Mouse (Mus musculus) heart, embryonic 11.5 days (tissue): ENCODE results near the gene Apoe. TPM values are rescaled to one million over a fixed set of nuclear protein-coding genes. Genes with fewer than 3 reads are reported as not detected.

ENCODE experiments used
- ATAC-seq: fragments of 200-750 bp; cut with Nextera tagmentation; replicated peaks from 2 replicates; pipeline ENCODE4 v1.8.0; 2017; ENCODE audit warnings: moderate library complexity; ENCODE audit not compliant: insufficient number of reproducible peaks, low FRiP score, low TSS enrichment
- H3K27ac ChIP-seq: fragments of 300-500 bp; sonication (generic); 2 replicates; pipeline ENCODE4 v1.5.1; 2014; ENCODE audit warnings: mild to moderate bottlenecking, low read depth, low read length
- H3K27me3 ChIP-seq: fragments of 300-500 bp; sonication (generic); 2 replicates; pipeline ENCODE4 v1.6.1; 2014; ENCODE audit warnings: mild to moderate bottlenecking, low read length, mixed read lengths; ENCODE audit not compliant: control insufficient read depth, insufficient read depth
- H3K36me3 ChIP-seq: fragments of 300-500 bp; sonication (generic); 2 replicates; pipeline ENCODE4 v1.6.1; 2014; ENCODE audit warnings: mild to moderate bottlenecking, low read length, moderate library complexity, mixed read lengths; ENCODE audit not compliant: control insufficient read depth, insufficient read depth
- H3K4me1 ChIP-seq: fragments of 300-500 bp; sonication (generic); 2 replicates; pipeline ENCODE4 v1.6.1; 2014; ENCODE audit warnings: low read length; ENCODE audit not compliant: control insufficient read depth, insufficient read depth
- H3K4me2 ChIP-seq: fragments of 300-500 bp; sonication (generic); 2 replicates; pipeline ENCODE4 v1.6.1; 2014; ENCODE audit warnings: mild to moderate bottlenecking, moderate library complexity
- H3K4me3 ChIP-seq: fragments of 300-500 bp; sonication (generic); 2 replicates; pipeline ENCODE4 v1.5.1; 2014; ENCODE audit warnings: low read depth, low read length
- H3K9ac ChIP-seq: fragments of 300-500 bp; sonication (generic); 2 replicates; pipeline ENCODE4 v1.6.1; 2014; ENCODE audit warnings: mild to moderate bottlenecking, low read depth, low read length, moderate library complexity
- H3K9me3 ChIP-seq: fragments of 300-500 bp; sonication (generic); replicated peaks from 2 replicates; pipeline ENCODE4 v1.6.1; 2016; ENCODE audit warnings: low read length; ENCODE audit not compliant: control insufficient read depth
- WGBS: fragments of 180-500 bp; shearing (Covaris S2); extraction: QIAGEN DNeasy Blood & Tissue Kit; methylation state at CpG from one replicate; pipeline ENCODE4 v1.1.7; 2014; ENCODE audit not compliant: insufficient replicate concordance; 5-methylcytosine and 5-hydroxymethylcytosine counted together
- polyA plus RNA-seq: library from polyadenylated mRNA; unstranded; fragments of >200 nt; fragmentation: Nextera tagmentation; extraction: Ambion mirVana; gene quantifications from 2 replicates; pipeline ENCODE4 v1.2.1, GENCODE M21; 2014

The Apoe gene
- polyA plus RNA-seq, 1 experiment from 2014 or later: 357 TPM

DNA sequence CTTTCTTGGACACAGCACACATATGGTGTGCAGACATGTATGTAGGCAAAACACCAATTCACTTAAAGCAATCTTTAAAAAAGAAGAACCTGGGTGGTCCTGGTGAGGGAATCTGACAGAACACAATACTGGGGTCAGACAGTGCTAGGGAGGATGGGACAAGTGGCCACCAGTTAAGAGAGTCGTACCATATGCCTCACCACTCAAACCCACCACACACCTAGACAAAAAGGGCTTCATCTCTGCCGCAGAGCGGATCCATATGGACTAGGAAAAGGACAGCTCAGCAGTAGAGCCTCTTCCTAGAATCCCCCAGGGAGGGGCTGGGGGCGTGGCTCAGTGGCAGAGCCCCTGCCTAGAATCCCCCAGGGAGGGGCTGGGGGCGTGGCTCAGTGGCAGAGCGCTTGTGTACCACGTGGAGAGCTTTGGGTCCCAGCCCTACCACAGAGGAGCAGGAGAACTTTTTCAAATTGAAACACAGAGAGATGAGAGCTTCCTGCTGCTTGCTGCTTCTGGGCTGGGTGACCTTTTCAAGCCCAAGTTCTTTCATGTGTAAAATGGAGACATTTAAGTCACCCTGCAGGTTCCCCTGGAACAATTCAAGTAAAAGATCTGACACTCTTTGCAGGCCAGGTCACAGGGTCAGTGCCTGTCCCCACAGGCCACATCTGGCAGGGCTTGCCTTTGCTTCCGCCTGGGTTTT is 42.5 kb upstream of the Apoe start:
- no peaks in the 10 kb centered on the region for H3K9me3 ChIP-seq
- no peak for ATAC-seq
- H3K36me3 ChIP-seq: peaks cover 19% of the 10 kb centered on the region
- H3K4me3 ChIP-seq: no peak overlapping the region
- WGBS: 21% methylated on average over 8 of the region's 8 CpGs
- H3K9ac ChIP-seq: no peak overlapping the region
- no peaks in the 10 kb centered on the region for H3K27me3 ChIP-seq
- H3K4me1 ChIP-seq: peaks cover 40% of the 10 kb centered on the region
- no peak overlapping the region for H3K4me2 ChIP-seq
- no peak overlapping the region for H3K27ac ChIP-seq

DNA sequence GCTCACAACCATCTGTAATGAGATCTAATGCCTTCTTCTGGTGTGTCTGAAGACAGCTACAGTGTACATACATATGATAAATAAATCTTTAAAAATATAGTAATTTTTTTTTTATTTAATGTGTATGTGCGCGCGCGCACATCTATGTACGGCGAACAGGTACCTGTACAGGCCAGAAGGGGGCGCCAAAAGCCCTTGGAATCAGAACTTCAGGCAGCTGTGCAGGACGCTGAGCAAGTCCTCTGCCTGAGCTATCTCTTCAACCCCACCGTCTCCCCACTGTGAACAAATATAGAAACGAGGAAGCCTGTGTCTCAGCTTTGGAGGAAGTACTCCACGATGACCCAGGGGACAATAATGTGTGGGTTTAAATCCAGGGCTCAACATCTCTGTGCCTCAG is 41.3 kb upstream of the Apoe start:
- H3K36me3 ChIP-seq: peaks cover 23% of the 10 kb centered on the region

DNA sequence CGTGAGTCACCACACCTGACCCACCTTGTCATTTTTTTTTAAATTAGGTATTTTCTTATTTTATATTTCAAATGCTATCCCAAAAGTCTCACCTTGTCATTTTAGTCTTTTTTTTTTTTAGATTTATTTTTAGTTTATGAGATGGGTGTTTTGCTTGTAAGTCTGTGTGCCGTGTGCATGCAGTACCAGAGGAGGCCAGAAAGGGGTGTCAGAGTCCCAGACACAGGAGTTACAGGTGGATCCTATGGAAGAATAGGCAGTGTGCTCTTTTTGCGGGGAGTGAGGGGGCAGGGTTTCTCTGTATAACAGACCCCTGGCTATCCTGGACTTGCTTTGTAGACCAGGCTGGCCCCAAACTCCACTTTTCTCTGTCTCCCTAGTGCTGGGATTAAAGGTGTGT is 39.8 kb upstream of the Apoe start:
- WGBS: 84% methylated on average over 3 of the region's 3 CpGs
- Histone ChIP-seq H3K4me2 (no peak overlapping the region), H3K9ac (no peak overlapping the region), H3K9me3 (no peaks in the 10 kb centered on the region), H3K27ac (no peak overlapping the region), H3K36me3 (peaks cover 27% of the 10 kb centered on the region), H3K4me3 (no peak overlapping the region), H3K27me3 (no peaks in the 10 kb centered on the region), H3K4me1 (peaks cover 14% of the 10 kb centered on the region)
- ATAC-seq: no peak

More for the DNA sequence above, 41.3 kb upstream of the Apoe start:
- ATAC-seq: no peak
- no peak overlapping the region for H3K4me2 ChIP-seq
- no peaks in the 10 kb centered on the region for H3K27me3 ChIP-seq
- no peak overlapping the region for H3K27ac ChIP-seq
- no peak overlapping the region for H3K9ac ChIP-seq
- no peaks in the 10 kb centered on the region for H3K9me3 ChIP-seq
- H3K4me1 ChIP-seq: peaks cover 29% of the 10 kb centered on the region
- no peak overlapping the region for H3K4me3 ChIP-seq
- WGBS: 82% methylated on average over 11 of the region's 11 CpGs

DNA sequence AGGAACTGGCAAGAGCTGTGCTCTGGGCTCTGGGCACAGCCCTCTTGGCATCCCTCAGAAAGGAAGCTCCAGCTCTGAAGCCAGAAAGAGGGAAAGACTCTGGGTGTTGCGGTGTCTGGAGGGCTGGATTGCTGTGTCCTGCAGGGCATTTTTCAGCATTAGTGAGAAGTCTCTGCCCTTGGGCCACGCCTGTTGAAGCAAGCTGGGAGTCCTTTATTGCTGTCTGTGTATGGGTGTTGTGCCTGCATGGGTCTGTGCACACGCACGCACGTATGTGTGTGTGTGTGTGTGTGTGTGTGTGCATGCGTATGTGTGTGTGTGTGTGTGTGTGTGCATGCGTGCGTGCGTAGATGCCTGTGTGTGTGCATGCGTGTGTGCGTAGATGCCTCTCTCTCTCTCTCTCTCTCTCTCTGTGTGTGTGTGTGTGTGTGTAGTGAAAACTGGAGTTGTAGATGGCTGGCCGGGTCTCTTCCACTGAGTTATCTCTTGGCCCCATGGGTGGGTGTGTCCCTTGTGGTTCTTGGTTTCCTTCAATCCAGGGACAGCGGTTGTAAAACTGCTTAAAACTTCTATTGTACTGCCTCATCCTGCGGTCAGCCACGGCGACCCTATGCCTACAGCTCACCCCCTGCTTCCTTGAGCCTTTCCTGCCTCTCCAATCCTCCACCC is 37.5 kb upstream of the Apoe start:
- WGBS: 82% methylated on average over 16 of the region's 16 CpGs
- ATAC-seq: peak; percentile 53; the same call in 1 of the 2 replicates
- Histone ChIP-seq H3K9ac (no peak overlapping the region), H3K36me3 (peaks cover 36% of the 10 kb centered on the region), H3K27me3 (no peaks in the 10 kb centered on the region), H3K4me2 (peak overlapping the region; percentile 34), H3K4me3 (no peak overlapping the region; the same call in 1 of the 2 replicates), H3K27ac (peak overlapping the region; percentile 29), H3K4me1 (peaks cover 3% of the 10 kb centered on the region), H3K9me3 (no peaks in the 10 kb centered on the region)

DNA sequence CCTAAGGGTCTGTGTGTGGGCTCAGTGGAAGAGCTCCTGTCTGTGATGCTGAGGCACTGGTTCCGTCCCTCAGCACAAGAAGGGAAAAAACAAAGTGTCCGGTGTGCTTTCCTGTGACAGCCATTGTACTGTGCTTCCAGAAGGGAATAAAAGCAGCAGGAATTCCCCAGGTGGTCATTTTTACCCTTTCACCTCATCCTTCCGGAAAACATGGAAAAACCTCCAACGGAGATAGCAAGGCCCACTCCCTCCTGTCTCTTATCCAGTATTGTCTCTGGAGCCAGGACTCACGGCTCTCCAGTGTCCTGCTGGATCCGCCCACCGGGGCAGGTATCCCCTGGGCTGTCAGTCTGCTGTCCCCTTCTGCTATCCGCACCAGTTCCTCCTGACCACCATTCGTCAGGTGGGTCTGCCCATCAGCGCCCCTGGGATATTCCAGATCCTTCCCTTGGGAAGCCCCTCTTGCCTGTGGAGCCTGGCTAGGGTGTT is 35.2 kb upstream of the Apoe start:
- no peak for ATAC-seq

DNA sequence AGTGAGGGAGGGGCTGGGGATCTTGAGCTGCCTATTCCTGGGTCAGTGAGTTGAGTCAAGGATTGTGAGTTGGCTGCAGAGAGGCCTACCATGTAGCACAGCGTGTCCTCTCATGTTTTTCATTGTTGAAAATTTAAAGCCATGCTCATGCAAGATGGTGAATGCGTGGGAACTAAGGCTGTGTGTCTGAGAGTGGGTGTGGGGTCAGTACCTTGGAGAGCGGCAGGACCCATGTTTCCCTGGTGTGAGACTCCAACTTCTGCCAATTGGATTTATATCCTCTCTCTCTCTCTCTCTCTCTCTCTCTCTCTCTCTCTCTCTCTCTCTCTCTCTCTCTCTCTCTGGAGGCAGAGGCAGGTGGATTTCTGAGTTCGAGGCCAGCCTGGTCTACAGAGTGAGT is 27.6 kb upstream of the Apoe start:
- Histone ChIP-seq H3K4me2 (no peak overlapping the region), H3K27me3 (no peaks in the 10 kb centered on the region), H3K9ac (no peak overlapping the region), H3K4me3 (no peak overlapping the region), H3K9me3 (peaks cover 5% of the 10 kb centered on the region), H3K27ac (no peak overlapping the region), H3K4me1 (no peaks in the 10 kb centered on the region), H3K36me3 (peaks cover 48% of the 10 kb centered on the region)
- no peak for ATAC-seq
- WGBS: 89% methylated on average over 4 of the region's 4 CpGs

More for the DNA sequence above, 35.2 kb upstream of the Apoe start:
- Histone ChIP-seq H3K27ac (no peak overlapping the region), H3K27me3 (no peaks in the 10 kb centered on the region), H3K4me2 (no peak overlapping the region), H3K4me1 (no peaks in the 10 kb centered on the region), H3K9ac (no peak overlapping the region), H3K4me3 (no peak overlapping the region), H3K9me3 (no peaks in the 10 kb centered on the region), H3K36me3 (peaks cover 42% of the 10 kb centered on the region)
- 83% methylated on average over 10 of the region's 10 CpGs for WGBS

DNA sequence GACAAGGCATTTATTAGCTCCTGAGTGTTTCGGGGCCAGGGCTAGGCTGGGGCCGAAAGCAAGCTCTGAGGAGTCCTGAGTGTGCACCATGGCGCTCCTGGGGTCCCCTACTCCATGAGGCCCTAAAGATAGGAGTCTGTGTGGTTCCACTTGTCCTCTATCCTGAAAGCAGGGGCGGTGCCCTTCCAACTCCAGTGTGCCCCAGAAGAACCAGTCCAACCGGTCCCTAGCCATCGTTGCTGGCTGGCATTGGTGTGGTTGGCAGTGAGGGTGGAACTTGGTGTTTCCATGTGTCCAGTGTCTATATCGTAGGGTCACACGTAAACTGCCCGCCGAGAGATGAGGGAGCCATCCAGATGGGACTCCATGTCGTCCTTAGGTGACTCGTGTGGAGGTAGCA is 25.2 kb upstream of the Apoe start:
- no peak for ATAC-seq
- peaks cover 49% of the 10 kb centered on the region for H3K36me3 ChIP-seq
- peaks cover 12% of the 10 kb centered on the region for H3K9me3 ChIP-seq
- H3K4me2 ChIP-seq: no peak overlapping the region
- H3K27ac ChIP-seq: no peak overlapping the region
- H3K9ac ChIP-seq: no peak overlapping the region
- no peaks in the 10 kb centered on the region for H3K4me1 ChIP-seq
- WGBS: 90% methylated on average over 12 of the region's 12 CpGs
- no peak overlapping the region for H3K4me3 ChIP-seq
- H3K27me3 ChIP-seq: no peaks in the 10 kb centered on the region

DNA sequence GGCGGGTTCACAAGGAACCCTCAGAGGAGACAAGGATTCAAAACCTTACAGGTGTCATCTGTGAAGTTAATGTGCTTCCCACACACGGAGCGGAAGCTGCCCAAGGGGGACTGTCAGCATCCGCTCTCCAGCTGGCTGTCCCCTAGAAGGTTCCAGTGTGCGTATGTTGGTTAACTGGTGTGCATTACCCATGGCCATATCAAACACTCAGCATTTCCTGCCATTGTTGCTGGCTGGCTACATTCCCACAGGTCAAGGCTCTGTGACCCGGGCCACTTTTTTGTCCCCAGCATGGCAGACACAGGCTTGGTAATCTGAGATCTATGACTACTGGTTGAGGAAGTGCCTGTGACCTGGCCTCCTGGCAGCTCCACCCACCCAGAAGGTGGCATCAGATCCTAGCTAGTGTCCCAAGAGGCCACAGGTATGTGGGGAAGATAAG is 23.8 kb upstream of the Apoe start:
- peak; percentile 31; the same call in 1 of the 2 replicates for ATAC-seq
- H3K4me2 ChIP-seq: no peak overlapping the region
- peaks cover 12% of the 10 kb centered on the region for H3K9me3 ChIP-seq
- 73% methylated on average over 6 of the region's 6 CpGs for WGBS
- H3K9ac ChIP-seq: no peak overlapping the region
- H3K4me3 ChIP-seq: no peak overlapping the region
- H3K4me1 ChIP-seq: no peaks in the 10 kb centered on the region
- H3K27ac ChIP-seq: peak overlapping the region; percentile 66
- H3K36me3 ChIP-seq: peaks cover 43% of the 10 kb centered on the region
- H3K27me3 ChIP-seq: no peaks in the 10 kb centered on the region
